Mouse (Mus musculus) C2C12 (cell line): ENCODE measurements around the gene Gm33543.

Experiments used
- CEBPB ChIP-seq: IDR thresholded peaks from one replicate; pipeline ENCODE4 v1.6.1; 2011; ENCODE audit warnings: low read depth, mild to moderate bottlenecking, control low read depth, moderate library complexity
- CTCF ChIP-seq: IDR thresholded peaks from one replicate; pipeline ENCODE4 v1.5.1; 2011; ENCODE audit not compliant: control insufficient read depth, insufficient read depth, insufficient read length
- MAX ChIP-seq: IDR thresholded peaks from one replicate; pipeline ENCODE4 v1.6.1; 2011; ENCODE audit warnings: mild to moderate bottlenecking, control low read depth
- MYOD1 ChIP-seq: IDR thresholded peaks from one replicate; pipeline ENCODE4 v1.6.1; 2011; ENCODE audit warnings: low read depth; ENCODE audit not compliant: control insufficient read depth, insufficient read length
- MYOG ChIP-seq: IDR thresholded peaks from one replicate; pipeline ENCODE4 v1.6.1; 2011; ENCODE audit not compliant: control insufficient read depth, insufficient read length; ENCODE audit errors: extremely low read depth
- USF1 ChIP-seq: IDR thresholded peaks from one replicate; pipeline ENCODE4 v1.6.1; 2011; ENCODE audit warnings: low read depth, mild to moderate bottlenecking, control low read depth, moderate library complexity

DNA sequence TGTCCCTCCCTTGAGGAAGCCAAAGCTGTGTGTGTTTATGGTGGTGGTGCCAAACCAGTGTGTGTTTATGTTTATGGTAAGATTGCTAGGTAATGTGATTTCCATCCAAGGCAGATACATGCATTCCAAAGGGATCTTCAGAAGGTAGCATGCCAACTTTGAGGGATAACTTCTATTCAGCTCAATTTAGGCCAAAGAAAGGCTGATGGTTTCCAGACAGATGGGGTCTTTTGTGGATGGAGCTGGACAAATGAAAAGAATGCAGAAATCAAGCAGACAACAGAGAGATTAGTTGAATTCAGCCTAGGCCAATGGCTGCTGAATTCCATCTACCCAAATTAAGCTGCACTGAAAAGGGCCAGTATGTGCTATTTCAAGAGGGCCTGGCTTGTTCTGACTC lies 13.3 kb downstream of the Gm33543 start:
- TF ChIP-seq CTCF = no peak
- no peak for TF ChIP-seq MYOD1
- no peak for TF ChIP-seq MYOG
- TF ChIP-seq CEBPB = no peak
- no peak for TF ChIP-seq USF1
- TF ChIP-seq MAX = no peak
